Mouse (Mus musculus) MEL (cell line): Measurements from ENCODE around the gene Gtf3c6. TPM values are rescaled to one million over a fixed set of nuclear protein-coding genes. Genes with fewer than 3 reads are reported as not detected.

Source experiments
- DNase-seq: peaks from one replicate; pipeline ENCODE4 v3.0.0; 2011; ENCODE audit warnings: low read depth, low spot score
- H3K27ac ChIP-seq: 2 replicates; pipeline ENCODE4 v1.5.1; 2012; ENCODE audit warnings: low read depth, mild to moderate bottlenecking, control low read depth, low read length, moderate library complexity; ENCODE audit not compliant: control insufficient read depth
- H3K27me3 ChIP-seq, 2 experiments: fragments of 150-350 bp in 1 of 2; sonication (generic) in 1 of 2; 2 replicates each; pipeline ENCODE4 v1.6.1; 2012; ENCODE audit warnings: low read length in 2 of 2, mild to moderate bottlenecking in 2 of 2, improper control_type of control experiment in 1 of 2, moderate library complexity in 1 of 2; ENCODE audit not compliant: insufficient read depth in 2 of 2, control insufficient read depth in 1 of 2
- H3K36me3 ChIP-seq, 2 experiments: 2 replicates each; pipeline ENCODE4 v1.6.1; 2012 to 2014; ENCODE audit warnings: low read length in 2 of 2, improper control_type of control experiment in 1 of 2, inconsistent platforms in 1 of 2, mild to moderate bottlenecking in 1 of 2; ENCODE audit not compliant: insufficient read depth in 2 of 2, control insufficient read depth in 1 of 2
- H3K4me1 ChIP-seq, 2 experiments: fragments of 150-350 bp in 1 of 2; sonication (generic) in 1 of 2; 2 replicates each; pipeline ENCODE4 v1.6.1; 2012; ENCODE audit warnings: low read length in 2 of 2, improper control_type of control experiment in 1 of 2, mild to moderate bottlenecking in 1 of 2; ENCODE audit not compliant: insufficient read depth in 2 of 2, control insufficient read depth in 1 of 2
- H3K4me3 ChIP-seq, 2 experiments: fragments of 150-350 bp in 1 of 2; sonication (generic) in 1 of 2; 2 replicates each; pipeline ENCODE4 v1.5.1; 2012; ENCODE audit warnings: low read depth in 2 of 2, low read length in 2 of 2, mild to moderate bottlenecking in 2 of 2, moderate library complexity in 2 of 2, control low read depth in 1 of 2, improper control_type of control experiment in 1 of 2; ENCODE audit not compliant: control insufficient read depth in 1 of 2, insufficient read depth in 1 of 2
- H3K79me2 ChIP-seq: 2 replicates; pipeline ENCODE4 v1.6.1; 2012; ENCODE audit warnings: mild to moderate bottlenecking, low read length, moderate library complexity; ENCODE audit not compliant: control insufficient read depth, poor library complexity, insufficient read depth
- H3K9ac ChIP-seq: 2 replicates; pipeline ENCODE4 v1.6.1; 2012; ENCODE audit warnings: low read depth, mild to moderate bottlenecking, control low read depth, low read length, moderate library complexity; ENCODE audit not compliant: control insufficient read depth, poor library complexity, severe bottlenecking
- H3K9me3 ChIP-seq: fragments of 150-350 bp; sonication (generic); replicated peaks from 2 replicates; pipeline ENCODE4 v1.6.1; 2012; ENCODE audit warnings: mild to moderate bottlenecking, low read length, improper control_type of control experiment, moderate library complexity; ENCODE audit not compliant: insufficient read depth
- BHLHE40 ChIP-seq: IDR thresholded peaks from 2 replicates; pipeline ENCODE4 v1.6.1; 2012; ENCODE audit warnings: low read depth, mild to moderate bottlenecking, inconsistent platforms, low read length, improper control_type of control experiment, borderline replicate concordance
- CHD1 ChIP-seq: IDR thresholded peaks from 2 replicates; pipeline ENCODE4 v1.6.1; 2012; ENCODE audit warnings: low read depth, mild to moderate bottlenecking, inconsistent platforms, low read length, improper control_type of control experiment
- CHD2 ChIP-seq: IDR thresholded peaks from 2 replicates; pipeline ENCODE4 v1.6.1; 2011; ENCODE audit warnings: low read length, improper control_type of control experiment
- CTCF ChIP-seq, 3 experiments: IDR thresholded peaks in 2 of 3; conservative IDR thresholded peaks in 1 of 3; 2 replicates each; pipeline ENCODE4 v1.5.1; 2011 to 2012; ENCODE audit warnings: low read length in 3 of 3, low read depth in 2 of 3, mild to moderate bottlenecking in 2 of 3, improper control_type of control experiment in 1 of 3, inconsistent platforms in 1 of 3, mixed read lengths in 1 of 3, moderate library complexity in 1 of 3; ENCODE audit not compliant: control insufficient read depth in 1 of 3, insufficient read depth in 1 of 3, poor library complexity in 1 of 3, severe bottlenecking in 1 of 3
- ELF1 ChIP-seq: IDR thresholded peaks from 2 replicates; pipeline ENCODE4 v1.6.1; 2014; ENCODE audit warnings: low read depth, mild to moderate bottlenecking, inconsistent platforms, low read length, improper control_type of control experiment, moderate library complexity
- EP300 ChIP-seq, 2 experiments: IDR thresholded peaks; 2 replicates each; pipeline ENCODE4 v1.6.1; 2011; ENCODE audit warnings: improper control_type of control experiment in 2 of 2, low read length in 2 of 2, low read depth in 1 of 2, mild to moderate bottlenecking in 1 of 2
- GATA1 ChIP-seq: IDR thresholded peaks from 2 replicates; pipeline ENCODE4 v1.6.1; 2011; ENCODE audit warnings: low read depth, low read length, improper control_type of control experiment
- HCFC1 ChIP-seq: IDR thresholded peaks from 2 replicates; pipeline ENCODE4 v1.6.1; 2012; ENCODE audit warnings: low read depth, mild to moderate bottlenecking, inconsistent platforms, low read length, improper control_type of control experiment, moderate library complexity
- JUND ChIP-seq: IDR thresholded peaks from 2 replicates; pipeline ENCODE4 v1.6.1; 2011; ENCODE audit warnings: low read depth, mild to moderate bottlenecking, improper control_type of control experiment, low read length
- MAFK ChIP-seq: IDR thresholded peaks from 2 replicates; pipeline ENCODE4 v1.6.1; 2011; ENCODE audit warnings: low read depth, mild to moderate bottlenecking, low read length, improper control_type of control experiment, borderline replicate concordance
- MAZ ChIP-seq: IDR thresholded peaks from 2 replicates; pipeline ENCODE4 v1.6.1; 2012; ENCODE audit warnings: low read depth, mild to moderate bottlenecking, inconsistent platforms, low read length, improper control_type of control experiment
- MEF2A ChIP-seq: IDR thresholded peaks from 2 replicates; pipeline ENCODE4 v1.6.1; 2014; ENCODE audit warnings: low read depth, mild to moderate bottlenecking, inconsistent platforms, low read length, improper control_type of control experiment; ENCODE audit not compliant: poor library complexity, insufficient replicate concordance, severe bottlenecking; ENCODE audit errors: extremely low read depth
- MXI1 ChIP-seq: IDR thresholded peaks from 2 replicates; pipeline ENCODE4 v1.6.1; 2011; ENCODE audit warnings: mild to moderate bottlenecking, low read depth, low read length, improper control_type of control experiment
- NELFE ChIP-seq: IDR thresholded peaks from 2 replicates; pipeline ENCODE4 v1.6.1; 2011; ENCODE audit warnings: low read depth, low read length, improper control_type of control experiment
- POLR2A ChIP-seq, 2 experiments: IDR thresholded peaks; 2 replicates each; pipeline ENCODE4 v1.6.1; 2011 to 2012; ENCODE audit warnings: low read length in 2 of 2, mild to moderate bottlenecking in 2 of 2, control low read depth in 1 of 2, improper control_type of control experiment in 1 of 2, low read depth in 1 of 2, moderate library complexity in 1 of 2; ENCODE audit not compliant: control insufficient read depth in 1 of 2, insufficient read depth in 1 of 2, poor library complexity in 1 of 2
- RAD21 ChIP-seq: IDR thresholded peaks from 2 replicates; pipeline ENCODE4 v1.6.1; 2011; ENCODE audit warnings: mild to moderate bottlenecking, low read depth, low read length, improper control_type of control experiment
- RCOR1 ChIP-seq: IDR thresholded peaks from 2 replicates; pipeline ENCODE4 v1.6.1; 2012; ENCODE audit warnings: low read depth, mild to moderate bottlenecking, inconsistent platforms, low read length, improper control_type of control experiment
- SIN3A ChIP-seq: IDR thresholded peaks from 2 replicates; pipeline ENCODE4 v1.6.1; 2012; ENCODE audit warnings: low read length, improper control_type of control experiment, inconsistent platforms
- TAL1 ChIP-seq: IDR thresholded peaks from 2 replicates; pipeline ENCODE4 v1.6.1; 2012; ENCODE audit warnings: mild to moderate bottlenecking, inconsistent platforms, low read length, moderate library complexity, mixed read lengths
- TBP ChIP-seq: IDR thresholded peaks from 2 replicates; pipeline ENCODE4 v1.8.0; 2011; ENCODE audit warnings: low read depth, low read length, improper control_type of control experiment
- TCF12 ChIP-seq: IDR thresholded peaks from 2 replicates; pipeline ENCODE4 v1.6.1; 2014; ENCODE audit warnings: low read depth, mild to moderate bottlenecking, inconsistent platforms, low read length, improper control_type of control experiment, moderate library complexity
- USF1 ChIP-seq: IDR thresholded peaks from 2 replicates; pipeline ENCODE4 v1.6.1; 2014; ENCODE audit warnings: low read depth, mild to moderate bottlenecking, inconsistent platforms, low read length, improper control_type of control experiment, moderate library complexity
- ZC3H11A ChIP-seq: IDR thresholded peaks from 2 replicates; pipeline ENCODE4 v1.6.1; 2012; ENCODE audit warnings: low read depth, mild to moderate bottlenecking, inconsistent platforms, low read length, improper control_type of control experiment
- ZKSCAN1 ChIP-seq: IDR thresholded peaks from 2 replicates; pipeline ENCODE4 v1.6.1; 2012; ENCODE audit warnings: low read depth, mild to moderate bottlenecking, inconsistent platforms, low read length, improper control_type of control experiment, moderate library complexity
- polyA plus RNA-seq, 2 experiments: library from polyadenylated mRNA; stranded (reverse) in 1 of 2; unstranded in 1 of 2; fragments of >175 nt in 1 of 2; fragments of >200 nt in 1 of 2; gene quantifications; 2 replicates each; pipeline versions ENCODE4 v1.2.1 to v1.2.4; 2012; ENCODE audit warnings: low replicate concordance in 2 of 2, low read depth in 1 of 2; ENCODE audit not compliant: insufficient read length in 2 of 2, insufficient read depth in 1 of 2, missing spikeins in 1 of 2
- total RNA-seq: library from RNA; depleted of rRNA; stranded (reverse); fragments of 300-350 nt; gene quantifications from 2 replicates; pipeline ENCODE4 v1.2.3, GENCODE M21; 2012

The Gtf3c6 gene
- total and polyA plus RNA-seq, 3 experiments = 42.0 to 56.6 TPM; not detected in 1

DNA sequence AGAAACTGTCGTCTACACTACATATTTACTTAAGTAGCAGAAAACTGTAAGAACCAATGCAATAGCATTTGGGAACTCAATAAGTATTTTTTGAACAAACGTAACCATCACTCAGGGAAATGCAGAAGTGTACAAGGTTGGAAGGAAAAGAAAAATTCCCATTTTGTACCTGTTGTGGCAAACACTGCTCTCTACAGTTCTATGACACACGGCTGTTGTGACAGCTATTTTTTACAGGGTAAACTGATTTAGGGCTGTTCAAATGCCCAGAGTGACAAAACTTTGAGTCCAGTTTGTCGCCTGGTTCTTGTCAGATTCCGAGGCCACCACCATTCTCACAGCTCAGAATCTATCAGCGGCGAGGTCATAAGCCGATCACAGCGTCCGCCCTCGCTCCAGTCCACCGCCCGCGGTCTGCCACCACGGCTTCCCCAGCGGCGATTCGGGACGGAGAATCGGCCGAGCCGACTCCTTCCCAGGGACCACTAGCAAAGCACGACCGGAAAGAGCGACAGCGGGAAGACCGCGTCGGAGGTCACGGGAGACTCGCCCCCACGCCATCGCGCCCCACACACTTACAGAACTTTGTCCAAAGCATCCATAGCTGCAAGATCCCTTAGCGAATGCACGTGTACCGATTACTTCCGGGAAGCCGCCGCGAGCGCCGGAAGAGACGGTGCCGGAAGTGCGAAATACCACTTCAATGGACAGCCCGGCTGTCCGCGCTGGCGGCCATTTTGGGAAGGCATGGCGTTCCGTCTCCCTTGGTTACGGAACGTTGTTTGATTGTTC lies 11.3 kb downstream of the Gtf3c6 start, which contains the start of gene Rpf2 (continued):
- TF ChIP-seq ELF1 (peak; percentile 94), CHD2 (no peak), MXI1 (peak; percentile 99), ZC3H11A (no peak)

DNA sequence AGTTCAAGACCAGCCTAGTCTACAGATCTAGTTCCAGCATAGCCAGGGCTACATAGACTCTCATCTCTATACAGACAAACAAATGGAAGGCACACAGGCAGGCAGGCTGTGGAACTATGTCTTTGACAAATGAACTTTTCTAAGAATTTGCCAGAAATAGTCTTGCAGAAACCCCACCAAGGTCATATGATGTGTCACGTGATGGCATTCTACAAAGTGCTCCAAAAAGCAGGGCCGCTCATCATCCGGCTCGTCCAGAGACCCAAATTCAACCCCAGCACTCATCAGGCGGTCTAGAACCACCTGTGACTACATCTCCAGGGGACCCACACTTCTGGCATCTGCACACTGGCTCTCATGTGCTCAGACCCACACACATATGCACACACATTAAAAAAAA lies 20.1 kb downstream of the Gtf3c6 start:
- Histone ChIP-seq H3K36me3 (peaks cover 4 to 40% of the 10 kb centered on the region in 2 experiments), H3K4me1 (no peaks in the 10 kb centered on the region), H3K79me2 (peaks cover 13% of the 10 kb centered on the region), H3K9me3 (no peaks in the 10 kb centered on the region), H3K9ac (no peak overlapping the region)
- no peak for DNase-seq
- TF ChIP-seq GATA1 (no peak), MXI1 (no peak), TAL1 (no peak), JUND (no peak), TBP (no peak), NELFE (no peak), POLR2A (IDR thresholded peaks at IDR 0.05; ENCODE audit: control insufficient read depth in 1 of 2, insufficient read depth in 1 of 2, low read depth in 1 of 2, low read length in 2 of 2, poor library complexity in 1 of 2) (no peak), CHD1 (no peak), EP300 (IDR thresholded peaks at IDR 0.05; ENCODE audit: low read depth in 1 of 2, low read length in 2 of 2) (no peak), CHD2 (no peak), MAZ (no peak), SIN3A (no peak), HCFC1 (no peak), RAD21 (no peak), ELF1 (no peak), MEF2A (no peak)
- TF ChIP-seq, all 39 proteins: peak for 0
- H3K27ac ChIP-seq = no peak overlapping the region
- H3K4me3 ChIP-seq = no peak overlapping the region
- no peaks in the 10 kb centered on the region for H3K27me3 ChIP-seq

DNA sequence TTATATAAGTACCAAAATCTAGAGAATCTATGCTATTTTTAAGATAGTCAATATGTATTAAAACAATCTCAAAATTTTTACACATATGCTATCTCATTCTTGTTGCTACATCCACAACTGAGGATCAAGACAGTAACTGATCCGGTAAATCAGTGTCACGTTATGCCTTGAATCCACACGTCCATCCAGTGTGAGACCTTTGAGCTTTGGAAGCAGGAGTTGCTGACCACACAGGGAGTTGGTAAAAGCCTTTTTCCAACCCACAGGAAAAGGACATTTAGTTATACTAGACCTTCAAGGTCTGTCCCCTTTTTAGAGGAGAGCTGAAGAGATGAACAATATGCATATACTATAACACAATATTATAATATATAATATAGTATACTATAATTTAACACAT lies 24.7 kb downstream of the Gtf3c6 start:
- no peak for DNase-seq
- H3K9ac ChIP-seq = no peak overlapping the region
- TF ChIP-seq ZKSCAN1 (no peak), CTCF (IDR thresholded peaks at IDR 0.05 in 2 of 3, conservative IDR thresholded peaks at IDR 0.05 in 1 of 3; ENCODE audit: control insufficient read depth in 1 of 3, insufficient read depth in 1 of 3, low read depth in 2 of 3, low read length in 3 of 3, poor library complexity in 1 of 3, severe bottlenecking in 1 of 3) (no peak), MAFK (no peak), RCOR1 (no peak), TCF12 (no peak), GATA1 (no peak), BHLHE40 (no peak), CHD2 (no peak), USF1 (no peak)
- H3K36me3 ChIP-seq = peaks cover 3 to 36% of the 10 kb centered on the region in 2 experiments
- H3K27me3 ChIP-seq = no peaks in the 10 kb centered on the region
- no peaks in the 10 kb centered on the region for H3K4me1 ChIP-seq
- H3K4me3 ChIP-seq = no peak overlapping the region
- H3K27ac ChIP-seq = no peak overlapping the region
- no peaks in the 10 kb centered on the region for H3K79me2 ChIP-seq
- H3K9me3 ChIP-seq = no peaks in the 10 kb centered on the region
